Mouse (Mus musculus): ENCODE results near the gene Ensa.

- no peak for TF ChIP-seq GATA1 (IDR thresholded peaks at IDR 0.05; ENCODE audit: borderline replicate concordance, low read length)
- TF ChIP-seq CTCF (IDR thresholded peaks at IDR 0.05; ENCODE audit: low read depth, low read length) = no peak
- no peak for TF ChIP-seq POLR2AphosphoS5 (IDR thresholded peaks at IDR 0.05; ENCODE audit: insufficient replicate concordance, low read depth, low read length)
These were observed 42.7 kb downstream of the Ensa start for GRCm38 (mm10) chr3:95667521-95667920.
